Mouse (Mus musculus) embryonic facial prominence, embryonic 12.5 days (tissue): ENCODE measurements at regions not wholly inside any gene's neighbourhood (a gene's known extent, or its start where the extent isn't known, plus 50 kb on each side); places are given as distances from the start of the nearest gene placed in this dataset.

Experiments
- ATAC-seq: fragments of 200-750 bp; cut with Nextera tagmentation; 2 replicates; pipeline ENCODE4 v1.8.0; 2017; ENCODE audit not compliant: insufficient number of reproducible peaks, insufficient read depth, low FRiP score, low TSS enrichment
- H3K27ac ChIP-seq: fragments of 300-500 bp; sonication (generic); 2 replicates; pipeline ENCODE4 v1.5.1; 2016; ENCODE audit warnings: mild to moderate bottlenecking
- H3K27me3 ChIP-seq: fragments of 300-500 bp; sonication (generic); 2 replicates; pipeline ENCODE4 v1.6.1; 2016; ENCODE audit warnings: mild to moderate bottlenecking, moderate library complexity
- H3K36me3 ChIP-seq: fragments of 300-500 bp; sonication (generic); 2 replicates; pipeline ENCODE4 v1.6.1; 2016; ENCODE audit warnings: mild to moderate bottlenecking
- H3K4me1 ChIP-seq: fragments of 300-500 bp; sonication (generic); 2 replicates; pipeline ENCODE4 v1.6.1; 2016
- H3K4me2 ChIP-seq: fragments of 300-500 bp; sonication (generic); replicated peaks from 2 replicates; pipeline ENCODE4 v1.6.1; 2016; ENCODE audit warnings: mild to moderate bottlenecking, moderate library complexity
- H3K4me3 ChIP-seq: fragments of 300-500 bp; sonication (generic); 2 replicates; pipeline ENCODE4 v1.5.1; 2016; ENCODE audit warnings: mild to moderate bottlenecking
- H3K9ac ChIP-seq: fragments of 300-500 bp; sonication (generic); 2 replicates; pipeline ENCODE4 v1.6.1; 2016; ENCODE audit warnings: mild to moderate bottlenecking, moderate library complexity
- H3K9me3 ChIP-seq: fragments of 300-500 bp; sonication (generic); 2 replicates; pipeline ENCODE4 v1.6.1; 2016; ENCODE audit warnings: mild to moderate bottlenecking, moderate library complexity
- WGBS: fragments of 180-500 bp; shearing (Covaris S2); methylation state at CpG from one replicate; pipeline ENCODE4 v1.1.7; 2016; 5-methylcytosine and 5-hydroxymethylcytosine counted together

DNA sequence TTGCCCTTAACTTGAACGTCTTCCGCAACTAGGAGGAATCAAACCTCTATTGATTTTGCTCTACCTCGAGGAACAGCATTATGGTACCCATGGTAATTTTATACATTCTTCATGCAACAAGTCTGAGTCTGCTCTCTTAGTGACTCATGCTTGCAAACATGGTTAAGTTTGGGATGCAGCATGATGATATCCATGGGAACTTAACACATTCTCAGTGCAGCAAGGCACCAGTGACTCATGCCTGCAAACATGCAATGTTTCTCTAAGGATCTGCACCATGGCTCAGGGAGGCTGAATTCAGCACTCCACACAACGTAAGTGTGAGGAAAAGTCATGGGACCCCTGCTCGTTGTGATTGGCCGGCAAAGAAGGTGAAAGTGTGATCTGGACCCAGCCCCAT lies 487.1 kb upstream of the Kdm8 start:
- no peak for ATAC-seq
- peaks cover 4% of the 10 kb centered on the region; the same call in 1 of the 2 replicates for H3K27me3 ChIP-seq
- WGBS = 79% methylated on average over 6 of the region's 6 CpGs
- no peak overlapping the region for H3K4me3 ChIP-seq
- no peak overlapping the region for H3K9ac ChIP-seq
- H3K36me3 ChIP-seq = no peaks in the 10 kb centered on the region
- H3K4me2 ChIP-seq = no peak overlapping the region
- no peaks in the 10 kb centered on the region for H3K4me1 ChIP-seq
- no peaks in the 10 kb centered on the region for H3K9me3 ChIP-seq
- H3K27ac ChIP-seq = no peak overlapping the region

DNA sequence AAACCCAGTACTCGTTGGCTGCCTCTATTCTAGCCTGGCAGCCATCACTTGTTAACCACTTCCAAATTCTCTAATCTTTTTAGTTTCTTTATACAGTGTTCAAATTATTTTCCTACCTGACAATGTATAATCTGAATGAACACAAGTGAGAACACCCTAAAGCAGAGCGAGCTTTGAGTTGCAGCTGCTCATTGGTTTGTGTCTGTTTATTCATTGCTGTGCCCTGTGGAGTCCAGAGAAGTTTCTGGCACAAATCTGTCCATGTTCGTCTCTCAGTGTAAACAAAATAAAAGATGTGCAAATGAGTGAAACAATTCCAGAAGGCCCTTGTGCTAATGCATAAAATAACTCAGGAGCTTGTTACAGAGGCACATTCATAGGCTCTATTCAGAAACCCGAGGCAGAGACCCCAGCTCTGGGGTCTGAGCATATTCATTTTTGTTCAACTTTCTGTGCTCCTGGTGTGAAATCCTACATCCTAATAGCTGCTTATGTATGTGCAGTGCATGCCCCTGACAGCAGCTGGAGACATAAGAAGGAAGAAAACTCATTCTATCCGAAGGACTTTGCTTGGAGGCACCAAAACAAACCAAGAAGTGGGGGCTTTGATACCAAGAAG lies 469.5 kb upstream of the Kdm8 start:
- no peaks in the 10 kb centered on the region for H3K36me3 ChIP-seq

DNA sequence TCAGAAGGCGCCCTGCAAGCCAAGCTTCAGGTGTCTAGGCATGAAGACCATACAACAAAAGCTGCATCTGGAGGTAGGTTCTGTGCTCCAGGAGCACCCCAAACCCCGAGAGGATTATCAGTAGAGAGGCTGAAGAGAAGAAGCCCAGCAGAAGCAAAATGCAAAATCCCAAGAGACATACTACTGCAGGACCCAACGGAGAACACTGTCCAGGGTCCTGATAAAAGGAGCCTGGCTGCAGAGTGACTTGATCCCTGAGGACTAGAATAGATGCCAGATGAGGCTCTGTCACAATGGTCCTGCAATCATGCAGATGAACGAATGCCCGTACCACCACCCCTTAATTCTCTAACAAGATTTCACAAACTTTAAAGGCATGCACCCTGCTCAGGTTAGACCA lies 455.0 kb upstream of the Kdm8 start:
- Histone ChIP-seq H3K9me3 (no peaks in the 10 kb centered on the region), H3K4me1 (no peaks in the 10 kb centered on the region), H3K27ac (no peak overlapping the region), H3K4me3 (no peak overlapping the region), H3K4me2 (no peak overlapping the region), H3K36me3 (no peaks in the 10 kb centered on the region), H3K9ac (no peak overlapping the region), H3K27me3 (no peaks in the 10 kb centered on the region)
- no peak for ATAC-seq
- WGBS = 68% methylated on average over 5 of the region's 5 CpGs

More for the DNA sequence above, 469.5 kb upstream of the Kdm8 start:
- 71% methylated on average over 5 of the region's 5 CpGs for WGBS
- H3K27ac ChIP-seq = no peak overlapping the region
- no peak overlapping the region for H3K4me2 ChIP-seq
- no peak overlapping the region for H3K9ac ChIP-seq
- H3K27me3 ChIP-seq = no peaks in the 10 kb centered on the region
- H3K4me1 ChIP-seq = no peaks in the 10 kb centered on the region
- no peak for ATAC-seq
- H3K9me3 ChIP-seq = no peaks in the 10 kb centered on the region
- H3K4me3 ChIP-seq = no peak overlapping the region

DNA sequence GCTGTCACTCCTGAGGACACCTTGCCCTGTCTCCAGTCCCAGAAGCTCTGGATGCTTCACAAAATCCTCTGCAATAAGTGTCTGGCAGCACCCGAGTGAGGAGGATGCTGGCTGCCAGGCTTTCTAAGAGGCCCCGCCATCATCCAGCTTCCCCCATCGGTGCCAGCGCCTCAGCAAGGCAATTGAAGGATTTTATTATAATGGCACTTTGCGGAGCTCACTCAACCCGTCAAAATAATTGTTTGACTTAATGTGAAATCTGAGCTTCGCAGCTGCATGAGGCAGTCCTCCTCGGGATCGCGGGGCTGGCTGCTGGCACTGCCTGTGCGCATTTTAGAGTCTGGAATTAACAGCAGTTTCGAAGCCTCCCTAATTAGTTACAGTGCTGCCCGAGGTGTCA lies 453.8 kb upstream of the Kdm8 start:
- no peaks in the 10 kb centered on the region for H3K9me3 ChIP-seq
- ATAC-seq = no peak
- no peak overlapping the region for H3K27ac ChIP-seq
- no peak overlapping the region for H3K9ac ChIP-seq
- H3K4me1 ChIP-seq = no peaks in the 10 kb centered on the region
- WGBS = 38% methylated on average over 13 of the region's 13 CpGs
- no peaks in the 10 kb centered on the region for H3K36me3 ChIP-seq
- H3K27me3 ChIP-seq = no peaks in the 10 kb centered on the region
- H3K4me2 ChIP-seq = peak overlapping the region; percentile 25; the same call in 1 of the 2 replicates
- no peak overlapping the region for H3K4me3 ChIP-seq

DNA sequence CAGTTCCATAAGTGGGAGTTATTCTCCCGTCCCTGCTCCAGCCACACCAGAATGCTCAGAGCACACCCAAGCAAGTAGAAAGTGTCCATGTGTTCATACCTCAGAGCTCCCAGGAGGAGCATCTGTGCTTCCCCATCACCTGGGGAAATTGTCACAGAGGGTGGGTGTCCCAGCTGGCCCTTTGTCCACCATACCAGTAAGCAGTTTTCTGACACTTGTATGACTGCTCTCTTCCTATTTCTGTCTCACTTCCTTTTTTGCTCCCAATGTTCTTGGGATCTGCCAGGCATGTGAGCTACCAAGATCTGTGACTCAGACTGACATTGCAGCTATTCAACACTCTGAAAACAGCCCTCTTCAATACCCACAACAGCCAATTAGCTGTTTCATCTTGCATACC lies 447.9 kb upstream of the Kdm8 start:
- no peaks in the 10 kb centered on the region for H3K4me1 ChIP-seq
- no peaks in the 10 kb centered on the region for H3K9me3 ChIP-seq
- H3K27ac ChIP-seq = no peak overlapping the region
- no peak for ATAC-seq
- no peak overlapping the region for H3K4me2 ChIP-seq
- no peaks in the 10 kb centered on the region for H3K27me3 ChIP-seq
- 76% methylated on average over 1 of the region's 1 CpGs for WGBS
- no peak overlapping the region for H3K4me3 ChIP-seq
- no peaks in the 10 kb centered on the region for H3K36me3 ChIP-seq
- no peak overlapping the region for H3K9ac ChIP-seq

DNA sequence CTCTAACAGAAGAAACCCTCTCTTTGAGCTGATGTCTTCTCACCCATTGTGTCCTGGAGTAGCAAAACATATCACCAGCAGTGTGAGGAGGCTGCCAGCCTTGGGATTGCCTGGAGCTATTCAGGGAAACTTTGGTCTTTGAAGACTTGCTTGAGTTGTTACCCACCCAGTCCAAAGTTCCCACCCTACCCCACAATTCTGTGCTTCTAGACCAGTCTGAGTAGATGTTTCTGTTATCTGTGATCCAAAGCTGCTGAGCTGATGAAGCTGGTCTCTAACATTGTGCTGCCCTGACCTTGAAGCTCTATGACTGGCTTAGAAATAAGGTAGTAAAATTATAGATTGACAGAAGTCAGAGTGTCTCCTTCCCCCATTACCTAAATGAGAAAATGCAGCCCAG lies 443.8 kb upstream of the Kdm8 start:
- H3K4me2 ChIP-seq = no peak overlapping the region
- ATAC-seq = no peak
- H3K27me3 ChIP-seq = no peaks in the 10 kb centered on the region
- no peak overlapping the region for H3K9ac ChIP-seq
- no peaks in the 10 kb centered on the region for H3K4me1 ChIP-seq
- H3K36me3 ChIP-seq = no peaks in the 10 kb centered on the region
- H3K4me3 ChIP-seq = no peak overlapping the region
- H3K9me3 ChIP-seq = no peaks in the 10 kb centered on the region
- H3K27ac ChIP-seq = no peak overlapping the region

DNA sequence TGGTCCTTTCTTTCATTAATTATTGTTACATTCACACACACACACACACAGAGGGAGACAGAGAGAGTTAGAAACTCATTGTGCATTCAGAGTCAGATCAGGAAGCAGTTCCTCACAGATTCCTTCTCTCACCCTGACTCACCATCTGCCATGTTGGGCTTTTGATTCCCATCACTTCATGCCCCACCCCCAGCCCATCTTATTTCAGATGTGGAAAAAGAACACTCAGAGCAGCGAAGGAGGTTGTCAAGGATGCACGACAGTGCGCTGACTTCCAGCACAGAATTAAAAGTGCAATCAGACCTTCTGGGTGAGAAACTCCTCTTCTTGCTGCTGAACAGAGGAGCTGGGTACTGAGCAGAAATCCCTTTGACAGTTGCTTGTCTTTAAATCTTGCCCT lies 438.8 kb upstream of the Kdm8 start:
- H3K36me3 ChIP-seq = no peaks in the 10 kb centered on the region
- no peak overlapping the region for H3K4me2 ChIP-seq
- 78% methylated on average over 3 of the region's 3 CpGs for WGBS
- ATAC-seq = no peak
- H3K9me3 ChIP-seq = no peaks in the 10 kb centered on the region
- no peaks in the 10 kb centered on the region for H3K27me3 ChIP-seq
- H3K4me1 ChIP-seq = no peaks in the 10 kb centered on the region
- H3K4me3 ChIP-seq = no peak overlapping the region
- H3K27ac ChIP-seq = no peak overlapping the region
- no peak overlapping the region for H3K9ac ChIP-seq

DNA sequence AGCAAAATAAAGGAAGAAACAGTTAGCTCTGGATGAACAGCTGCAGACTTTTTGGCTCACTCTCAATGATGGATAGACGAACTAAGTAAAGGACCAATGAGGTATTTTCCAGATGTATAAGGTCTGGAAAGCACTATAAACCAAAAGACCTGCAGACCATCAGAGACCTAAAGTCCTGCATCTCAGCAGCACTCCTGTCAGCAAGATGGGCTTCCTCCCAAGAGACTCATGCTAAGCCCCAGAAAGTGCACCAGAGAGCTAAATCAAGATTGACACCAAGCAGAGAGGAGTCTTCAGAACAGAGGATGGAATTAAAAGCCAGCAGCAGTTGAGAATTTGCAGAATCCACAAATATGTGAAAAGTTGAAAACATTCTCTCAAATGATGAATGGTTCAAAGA lies 425.2 kb upstream of the Kdm8 start:
- Histone ChIP-seq H3K27ac (no peak overlapping the region), H3K4me3 (no peak overlapping the region), H3K9me3 (no peaks in the 10 kb centered on the region), H3K4me2 (no peak overlapping the region), H3K9ac (no peak overlapping the region), H3K36me3 (no peaks in the 10 kb centered on the region), H3K4me1 (no peaks in the 10 kb centered on the region), H3K27me3 (no peaks in the 10 kb centered on the region)
- no peak for ATAC-seq
- WGBS = 62% methylated on average over 1 of the region's 1 CpGs

DNA sequence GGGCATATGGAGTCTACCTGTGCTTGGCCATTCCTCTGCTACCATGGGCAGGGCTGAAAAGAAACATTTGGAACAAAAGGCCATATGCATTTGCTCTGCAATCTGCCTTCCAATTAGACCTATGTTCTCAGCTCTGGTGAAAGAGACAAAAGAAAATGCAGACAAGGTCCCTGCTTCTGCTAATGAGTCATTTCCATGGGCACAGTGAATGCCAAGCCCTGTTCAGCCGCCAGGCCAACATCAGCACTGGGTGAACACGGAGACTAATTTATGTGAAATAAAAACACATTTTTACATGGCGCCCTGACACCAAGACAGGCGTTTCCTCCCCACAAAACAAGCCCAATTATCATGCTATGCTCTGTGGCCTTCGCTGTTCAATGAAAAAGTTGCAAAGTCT lies 419.5 kb upstream of the Kdm8 start:
- no peak overlapping the region for H3K4me3 ChIP-seq
- no peaks in the 10 kb centered on the region for H3K27me3 ChIP-seq
- no peaks in the 10 kb centered on the region for H3K4me1 ChIP-seq
- H3K27ac ChIP-seq = no peak overlapping the region
- no peak for ATAC-seq
- H3K4me2 ChIP-seq = no peak overlapping the region
- H3K36me3 ChIP-seq = no peaks in the 10 kb centered on the region
- H3K9ac ChIP-seq = no peak overlapping the region
- H3K9me3 ChIP-seq = no peaks in the 10 kb centered on the region
- 80% methylated on average over 5 of the region's 5 CpGs for WGBS

DNA sequence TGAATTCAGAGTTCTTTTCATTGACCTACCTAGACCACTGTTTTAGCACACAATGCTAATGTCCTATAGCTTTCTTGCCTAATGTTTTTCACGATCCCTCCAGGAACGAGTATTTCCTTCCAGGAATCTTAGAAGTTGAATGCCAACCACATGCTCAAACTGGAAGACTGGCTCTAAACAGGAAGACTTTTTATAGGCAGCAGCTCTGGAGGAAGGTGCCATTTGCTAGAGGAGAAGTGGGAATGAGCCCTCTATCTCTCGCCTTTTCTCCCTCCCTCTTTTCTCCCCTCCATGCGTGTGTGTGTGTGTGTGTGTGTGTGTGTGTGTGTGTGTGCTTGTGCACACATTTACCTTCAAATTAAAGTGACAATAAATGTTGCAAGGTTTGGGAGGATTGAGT lies 410.7 kb upstream of the Kdm8 start:
- no peak overlapping the region for H3K4me3 ChIP-seq
- no peak for ATAC-seq
- H3K9me3 ChIP-seq = no peaks in the 10 kb centered on the region
- H3K36me3 ChIP-seq = no peaks in the 10 kb centered on the region
- no peak overlapping the region for H3K9ac ChIP-seq
- no peaks in the 10 kb centered on the region for H3K27me3 ChIP-seq
- H3K4me2 ChIP-seq = no peak overlapping the region
- H3K27ac ChIP-seq = no peak overlapping the region
- no peaks in the 10 kb centered on the region for H3K4me1 ChIP-seq
- 80% methylated on average over 4 of the region's 4 CpGs for WGBS

DNA sequence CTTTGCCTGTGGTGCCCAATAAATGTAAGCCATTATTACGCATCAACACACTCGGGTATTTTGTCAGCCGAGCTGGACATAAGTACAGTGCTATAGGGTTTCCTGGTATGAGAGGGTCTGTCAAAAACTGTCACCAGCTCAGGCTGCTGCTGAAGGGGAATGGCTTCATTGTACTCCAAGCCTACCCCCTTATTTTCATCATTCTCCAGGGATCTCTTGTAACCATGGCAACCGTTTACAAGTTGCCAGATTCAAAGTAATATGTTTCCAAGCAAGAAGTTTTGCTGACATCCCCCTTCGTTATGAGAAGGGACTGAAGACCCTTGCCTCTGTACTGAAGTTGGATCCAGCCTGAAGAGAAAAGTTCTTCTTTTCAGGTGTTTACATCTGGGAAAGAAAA lies 410.3 kb upstream of the Kdm8 start:
- Histone ChIP-seq H3K27me3 (no peaks in the 10 kb centered on the region), H3K4me3 (no peak overlapping the region), H3K4me2 (no peak overlapping the region), H3K36me3 (no peaks in the 10 kb centered on the region), H3K27ac (no peak overlapping the region), H3K9ac (no peak overlapping the region), H3K9me3 (no peaks in the 10 kb centered on the region), H3K4me1 (no peaks in the 10 kb centered on the region)
- 82% methylated on average over 5 of the region's 5 CpGs for WGBS
- ATAC-seq = no peak

DNA sequence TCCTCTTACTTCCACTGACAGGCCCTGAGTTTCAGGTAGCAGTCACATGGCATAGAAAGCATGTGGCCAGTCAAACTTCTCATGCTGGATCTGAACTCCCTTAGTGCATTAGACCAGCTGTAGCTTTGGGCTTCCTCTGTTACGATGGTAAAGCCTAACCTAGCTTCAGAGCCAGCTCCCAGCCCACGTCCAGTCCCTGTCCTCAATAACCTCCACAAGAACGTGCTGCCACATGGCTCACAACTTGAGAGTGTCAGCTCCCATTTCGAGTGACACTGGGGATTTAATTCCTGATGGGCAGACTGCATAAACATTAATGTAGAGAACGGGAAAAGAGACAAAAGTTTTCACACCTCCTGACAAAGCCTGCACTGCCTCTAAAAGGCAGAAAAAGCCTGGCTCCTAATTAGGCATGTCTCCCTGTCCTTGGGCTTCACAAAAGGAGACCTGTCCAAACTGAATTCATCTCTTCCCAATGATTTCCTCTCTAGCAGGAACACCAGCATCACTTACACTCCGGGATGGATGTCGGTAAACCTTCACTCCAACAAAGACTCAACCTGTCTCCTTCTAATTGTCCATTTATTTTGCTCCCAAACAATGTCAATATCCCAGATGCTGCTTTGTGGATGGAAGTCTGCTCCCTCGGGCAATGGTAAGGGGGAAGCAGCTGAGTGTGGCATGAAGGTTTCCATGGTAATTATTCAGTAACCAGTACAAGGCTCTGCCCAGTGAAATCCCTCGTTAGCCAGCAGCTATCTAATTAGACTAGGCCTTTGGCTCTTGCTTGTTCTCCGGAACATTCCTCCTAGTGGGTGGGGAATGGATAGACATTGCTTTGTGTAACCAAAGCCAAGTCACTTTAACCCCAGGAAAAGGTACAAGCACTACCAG lies 408.1 kb upstream of the Kdm8 start:
- no peaks in the 10 kb centered on the region for H3K4me1 ChIP-seq
- no peak overlapping the region for H3K4me2 ChIP-seq
- H3K27ac ChIP-seq = no peak overlapping the region
- no peaks in the 10 kb centered on the region for H3K36me3 ChIP-seq
- no peak for ATAC-seq
- WGBS = 39% methylated on average over 10 of the region's 10 CpGs
- no peak overlapping the region for H3K9ac ChIP-seq
- no peak overlapping the region for H3K4me3 ChIP-seq
- no peaks in the 10 kb centered on the region for H3K9me3 ChIP-seq
- H3K27me3 ChIP-seq = no peaks in the 10 kb centered on the region
